Mouse (Mus musculus): Measurements from ENCODE around the gene Acnat1. TPM values are rescaled to one million over a fixed set of nuclear protein-coding genes. Genes with fewer than 3 reads are reported as not detected.

The Acnat1 gene
- polyA plus RNA-seq (2021; fragmentation: Nextera tagmentation) = 0.77 TPM in 1 of 2 replicates, not detected in the other
- long read RNA-seq, experiment 1 = 0 reads
- long read RNA-seq, experiment 2 = 0 reads

GRCm38 (mm10) chr4:49473435-49474100 lies at the start of gene Acnat1:
Gene Acnat1 (minus strand): TSS chr4:49473912.

GRCm38 (mm10) chr4:49520572-49521340 lies 47.0 kb upstream of the Acnat1 start, which contains the start of the genes Mrpl50 and Zfp189:
Gene Mrpl50 (minus strand): TSS chr4:49521093.
Gene Zfp189 (plus strand): TSS chr4:49521176.

GRCm38 (mm10) chr4:49506386-49506785 lies 32.7 kb upstream of the Acnat1 start, which contains the start of gene Baat:
Gene Baat (minus strand): TSS chr4:49506557.

GRCm38 (mm10) chr4:49407957-49408356 lies 65.8 kb downstream of the Acnat1 start, which contains the start of gene Acnat2:
Gene Acnat2 (minus strand): TSS chr4:49408151.

Other genes starting within 250 kb of the Acnat1 start
- gene Acnat2, start 65.8 kb downstream of the Acnat1 start, polyA plus RNA-seq (2021; fragmentation: Nextera tagmentation) = not detected in 2 replicates
- gene Baat, start 32.6 kb upstream of the Acnat1 start, polyA plus RNA-seq (2021; fragmentation: Nextera tagmentation) = 0.06 TPM in 1 of 2 replicates, not detected in the other
- gene Mrpl50, start 47.2 kb upstream of the Acnat1 start, polyA plus RNA-seq (2021; fragmentation: Nextera tagmentation) = 67.2 and 74.9 TPM in 2 replicates
- 7.9 and 10.9 TPM in 2 replicates for gene Zfp189, start 47.3 kb upstream of the Acnat1 start, polyA plus RNA-seq (2021; fragmentation: Nextera tagmentation)
- 0.14 and 0.15 TPM in 2 replicates for gene Aldob, start 75.6 kb upstream of the Acnat1 start, polyA plus RNA-seq (2021; fragmentation: Nextera tagmentation)
- gene Tmem246, start 124.0 kb upstream of the Acnat1 start, polyA plus RNA-seq (2021; fragmentation: Nextera tagmentation) = 92.5 and 103 TPM in 2 replicates
- 26.6 and 27.7 TPM in 2 replicates for gene Rnf20, start 158.1 kb upstream of the Acnat1 start, polyA plus RNA-seq (2021; fragmentation: Nextera tagmentation)
- gene Ppp3r2, start 208.1 kb upstream of the Acnat1 start, polyA plus RNA-seq (2021; fragmentation: Nextera tagmentation) = not detected in 2 replicates